Mouse (Mus musculus) E14TG2a.4 (cell line): Measurements from ENCODE around the gene Dnah2.

Source experiments
- CTCF ChIP-seq: conservative IDR thresholded peaks from 2 replicates; pipeline ENCODE4 v1.5.1; 2014; ENCODE audit warnings: low read length
- NANOG ChIP-seq: IDR thresholded peaks from 2 replicates; pipeline ENCODE4 v1.6.1; 2014; ENCODE audit warnings: borderline replicate concordance, low read length, mixed read lengths
- POU5F1 ChIP-seq: IDR thresholded peaks from 2 replicates; pipeline ENCODE4 v1.6.1; 2014; ENCODE audit warnings: low read length, borderline replicate concordance

DNA sequence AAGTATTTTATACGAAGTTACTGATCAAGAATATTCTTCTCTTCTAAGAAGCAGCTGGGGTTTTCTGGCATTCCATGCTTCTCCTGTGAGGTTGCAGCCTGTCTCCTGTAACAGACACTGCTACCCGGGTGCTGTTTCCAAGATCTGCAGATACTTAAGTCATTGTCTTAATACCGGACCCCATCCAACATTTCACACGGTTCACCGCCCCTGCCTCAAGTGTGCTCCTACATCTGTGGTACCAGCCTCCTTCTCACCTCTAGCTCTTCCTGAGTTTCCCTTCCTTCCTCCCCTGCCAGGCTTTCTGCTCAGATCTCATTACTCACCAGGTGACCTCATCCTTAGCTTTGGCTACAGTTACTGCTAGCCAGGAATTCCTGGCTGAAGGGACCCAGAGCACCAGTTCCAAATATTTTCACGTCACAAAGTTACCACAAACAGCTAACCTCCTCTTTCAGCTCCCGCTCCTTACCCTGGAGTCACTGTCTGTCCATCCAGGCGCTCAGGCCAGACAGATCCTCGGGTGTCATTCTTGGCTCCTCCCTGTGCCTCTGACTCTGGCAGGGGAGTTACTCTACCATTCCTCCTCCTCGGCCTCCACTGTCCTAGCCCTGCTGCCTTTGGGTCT, 166.3 kb downstream of the Dnah2 start:
- TF ChIP-seq CTCF (no peak), NANOG (no peak), POU5F1 (no peak)
